Mouse (Mus musculus) MEL (cell line): ENCODE results near the gene Aplp2. TPM values are rescaled to one million over a fixed set of nuclear protein-coding genes. Genes with fewer than 3 reads are reported as not detected.

ENCODE experiments used
- DNase-seq: peaks from one replicate; pipeline ENCODE4 v3.0.0; 2011; ENCODE audit warnings: low read depth, low spot score
- H3K27ac ChIP-seq: 2 replicates; pipeline ENCODE4 v1.5.1; 2012; ENCODE audit warnings: low read depth, mild to moderate bottlenecking, control low read depth, low read length, moderate library complexity; ENCODE audit not compliant: control insufficient read depth
- H3K27me3 ChIP-seq, 2 experiments: fragments of 150-350 bp in 1 of 2; sonication (generic) in 1 of 2; 2 replicates each; pipeline ENCODE4 v1.6.1; 2012; ENCODE audit warnings: low read length in 2 of 2, mild to moderate bottlenecking in 2 of 2, improper control_type of control experiment in 1 of 2, moderate library complexity in 1 of 2; ENCODE audit not compliant: insufficient read depth in 2 of 2, control insufficient read depth in 1 of 2
- H3K36me3 ChIP-seq, 2 experiments: 2 replicates each; pipeline ENCODE4 v1.6.1; 2012 to 2014; ENCODE audit warnings: low read length in 2 of 2, improper control_type of control experiment in 1 of 2, inconsistent platforms in 1 of 2, mild to moderate bottlenecking in 1 of 2; ENCODE audit not compliant: insufficient read depth in 2 of 2, control insufficient read depth in 1 of 2
- H3K4me1 ChIP-seq, 2 experiments: fragments of 150-350 bp in 1 of 2; sonication (generic) in 1 of 2; 2 replicates each; pipeline ENCODE4 v1.6.1; 2012; ENCODE audit warnings: low read length in 2 of 2, improper control_type of control experiment in 1 of 2, mild to moderate bottlenecking in 1 of 2; ENCODE audit not compliant: insufficient read depth in 2 of 2, control insufficient read depth in 1 of 2
- H3K4me3 ChIP-seq, 2 experiments: fragments of 150-350 bp in 1 of 2; sonication (generic) in 1 of 2; 2 replicates each; pipeline ENCODE4 v1.5.1; 2012; ENCODE audit warnings: low read depth in 2 of 2, low read length in 2 of 2, mild to moderate bottlenecking in 2 of 2, moderate library complexity in 2 of 2, control low read depth in 1 of 2, improper control_type of control experiment in 1 of 2; ENCODE audit not compliant: control insufficient read depth in 1 of 2, insufficient read depth in 1 of 2
- H3K79me2 ChIP-seq: 2 replicates; pipeline ENCODE4 v1.6.1; 2012; ENCODE audit warnings: mild to moderate bottlenecking, low read length, moderate library complexity; ENCODE audit not compliant: control insufficient read depth, poor library complexity, insufficient read depth
- H3K9ac ChIP-seq: 2 replicates; pipeline ENCODE4 v1.6.1; 2012; ENCODE audit warnings: low read depth, mild to moderate bottlenecking, control low read depth, low read length, moderate library complexity; ENCODE audit not compliant: control insufficient read depth, poor library complexity, severe bottlenecking
- H3K9me3 ChIP-seq: fragments of 150-350 bp; sonication (generic); replicated peaks from 2 replicates; pipeline ENCODE4 v1.6.1; 2012; ENCODE audit warnings: mild to moderate bottlenecking, low read length, improper control_type of control experiment, moderate library complexity; ENCODE audit not compliant: insufficient read depth
- CHD1 ChIP-seq: IDR thresholded peaks from 2 replicates; pipeline ENCODE4 v1.6.1; 2012; ENCODE audit warnings: low read depth, mild to moderate bottlenecking, inconsistent platforms, low read length, improper control_type of control experiment
- CHD2 ChIP-seq: IDR thresholded peaks from 2 replicates; pipeline ENCODE4 v1.6.1; 2011; ENCODE audit warnings: low read length, improper control_type of control experiment
- ELF1 ChIP-seq: IDR thresholded peaks from 2 replicates; pipeline ENCODE4 v1.6.1; 2014; ENCODE audit warnings: low read depth, mild to moderate bottlenecking, inconsistent platforms, low read length, improper control_type of control experiment, moderate library complexity
- EP300 ChIP-seq, 2 experiments: IDR thresholded peaks; 2 replicates each; pipeline ENCODE4 v1.6.1; 2011; ENCODE audit warnings: improper control_type of control experiment in 2 of 2, low read length in 2 of 2, low read depth in 1 of 2, mild to moderate bottlenecking in 1 of 2
- ETS1 ChIP-seq: IDR thresholded peaks from 2 replicates; pipeline ENCODE4 v1.6.1; 2012; ENCODE audit warnings: low read depth, mild to moderate bottlenecking, inconsistent platforms, low read length, improper control_type of control experiment, moderate library complexity
- GABPA ChIP-seq: IDR thresholded peaks from 2 replicates; pipeline ENCODE4 v1.6.1; 2012; ENCODE audit warnings: low read depth, mild to moderate bottlenecking, inconsistent platforms, low read length, improper control_type of control experiment, moderate library complexity
- HCFC1 ChIP-seq: IDR thresholded peaks from 2 replicates; pipeline ENCODE4 v1.6.1; 2012; ENCODE audit warnings: low read depth, mild to moderate bottlenecking, inconsistent platforms, low read length, improper control_type of control experiment, moderate library complexity
- KAT2A ChIP-seq: conservative IDR thresholded peaks from 2 replicates; pipeline ENCODE4 v1.6.1; 2012; ENCODE audit warnings: low read depth, low read length, improper control_type of control experiment, inconsistent platforms
- MXI1 ChIP-seq: IDR thresholded peaks from 2 replicates; pipeline ENCODE4 v1.6.1; 2011; ENCODE audit warnings: mild to moderate bottlenecking, low read depth, low read length, improper control_type of control experiment
- POLR2A ChIP-seq, 2 experiments: IDR thresholded peaks; 2 replicates each; pipeline ENCODE4 v1.6.1; 2011 to 2012; ENCODE audit warnings: low read length in 2 of 2, mild to moderate bottlenecking in 2 of 2, control low read depth in 1 of 2, improper control_type of control experiment in 1 of 2, low read depth in 1 of 2, moderate library complexity in 1 of 2; ENCODE audit not compliant: control insufficient read depth in 1 of 2, insufficient read depth in 1 of 2, poor library complexity in 1 of 2
- TAL1 ChIP-seq: IDR thresholded peaks from 2 replicates; pipeline ENCODE4 v1.6.1; 2012; ENCODE audit warnings: mild to moderate bottlenecking, inconsistent platforms, low read length, moderate library complexity, mixed read lengths
- TCF12 ChIP-seq: IDR thresholded peaks from 2 replicates; pipeline ENCODE4 v1.6.1; 2014; ENCODE audit warnings: low read depth, mild to moderate bottlenecking, inconsistent platforms, low read length, improper control_type of control experiment, moderate library complexity
- USF2 ChIP-seq, 2 experiments: IDR thresholded peaks; 2 replicates each; pipeline ENCODE4 v1.6.1; 2011 to 2012; ENCODE audit warnings: improper control_type of control experiment in 2 of 2, low read length in 2 of 2, borderline replicate concordance in 1 of 2, inconsistent platforms in 1 of 2, low read depth in 1 of 2, mild to moderate bottlenecking in 1 of 2; ENCODE audit not compliant: insufficient read depth in 1 of 2
- ZKSCAN1 ChIP-seq: IDR thresholded peaks from 2 replicates; pipeline ENCODE4 v1.6.1; 2012; ENCODE audit warnings: low read depth, mild to moderate bottlenecking, inconsistent platforms, low read length, improper control_type of control experiment, moderate library complexity
- ZMIZ1 ChIP-seq: IDR thresholded peaks from 2 replicates; pipeline ENCODE4 v1.6.1; 2012; ENCODE audit warnings: low read depth, mild to moderate bottlenecking, inconsistent platforms, low read length, improper control_type of control experiment, moderate library complexity
- polyA plus RNA-seq, 2 experiments: library from polyadenylated mRNA; stranded (reverse) in 1 of 2; unstranded in 1 of 2; fragments of >175 nt in 1 of 2; fragments of >200 nt in 1 of 2; gene quantifications; 2 replicates each; pipeline versions ENCODE4 v1.2.1 to v1.2.4; 2012; ENCODE audit warnings: low replicate concordance in 2 of 2, low read depth in 1 of 2; ENCODE audit not compliant: insufficient read length in 2 of 2, insufficient read depth in 1 of 2, missing spikeins in 1 of 2
- total RNA-seq: library from RNA; depleted of rRNA; stranded (reverse); fragments of 300-350 nt; gene quantifications from 2 replicates; pipeline ENCODE4 v1.2.3, GENCODE M21; 2012

Gene Aplp2
- total and polyA plus RNA-seq, 3 experiments = 37.6 to 60.6 TPM; not detected in 1

- H3K4me3 ChIP-seq = no peak overlapping the region
- no peak for DNase-seq
- H3K9me3 ChIP-seq = no peaks in the 10 kb centered on the region
- H3K27me3 ChIP-seq = no peaks in the 10 kb centered on the region; a peak in 2 of 4 replicates
- no peaks in the 10 kb centered on the region for H3K79me2 ChIP-seq
- TF ChIP-seq ELF1 (no peak), USF2 (IDR thresholded peaks at IDR 0.05; ENCODE audit: borderline replicate concordance in 1 of 2, insufficient read depth in 1 of 2, low read depth in 1 of 2, low read length in 2 of 2) (no peak), POLR2A (IDR thresholded peaks at IDR 0.05; ENCODE audit: control insufficient read depth in 1 of 2, insufficient read depth in 1 of 2, low read depth in 1 of 2, low read length in 2 of 2, poor library complexity in 1 of 2) (no peak), GABPA (no peak), CHD1 (no peak), KAT2A (no peak), MXI1 (no peak), ETS1 (no peak), EP300 (IDR thresholded peaks at IDR 0.05; ENCODE audit: low read depth in 1 of 2, low read length in 2 of 2) (no peak), ZKSCAN1 (no peak), TAL1 (no peak), CHD2 (no peak), TCF12 (no peak), ZMIZ1 (no peak)
- H3K36me3 ChIP-seq = no peaks in the 10 kb centered on the region
- no peak overlapping the region for H3K27ac ChIP-seq
- no peaks in the 10 kb centered on the region for H3K4me1 ChIP-seq
- H3K9ac ChIP-seq = no peak overlapping the region
Measured at GRCm38 (mm10) chr9:31122464-31123030, 89.1 kb downstream of the Aplp2 start.

- Histone ChIP-seq H3K79me2 (no peaks in the 10 kb centered on the region), H3K4me3 (no peak overlapping the region), H3K36me3 (no peaks in the 10 kb centered on the region), H3K9ac (no peak overlapping the region), H3K4me1 (no peaks in the 10 kb centered on the region), H3K27me3 (no peaks in the 10 kb centered on the region; a peak in 1 of 4 replicates), H3K9me3 (no peaks in the 10 kb centered on the region), H3K27ac (no peak overlapping the region)
- DNase-seq = no peak
- no peak for TF ChIP-seq ZKSCAN1
- no peak for TF ChIP-seq HCFC1
Measured at GRCm38 (mm10) chr9:31120533-31120915, 91.1 kb downstream of the Aplp2 start.
